In the genomic region with DNA sequence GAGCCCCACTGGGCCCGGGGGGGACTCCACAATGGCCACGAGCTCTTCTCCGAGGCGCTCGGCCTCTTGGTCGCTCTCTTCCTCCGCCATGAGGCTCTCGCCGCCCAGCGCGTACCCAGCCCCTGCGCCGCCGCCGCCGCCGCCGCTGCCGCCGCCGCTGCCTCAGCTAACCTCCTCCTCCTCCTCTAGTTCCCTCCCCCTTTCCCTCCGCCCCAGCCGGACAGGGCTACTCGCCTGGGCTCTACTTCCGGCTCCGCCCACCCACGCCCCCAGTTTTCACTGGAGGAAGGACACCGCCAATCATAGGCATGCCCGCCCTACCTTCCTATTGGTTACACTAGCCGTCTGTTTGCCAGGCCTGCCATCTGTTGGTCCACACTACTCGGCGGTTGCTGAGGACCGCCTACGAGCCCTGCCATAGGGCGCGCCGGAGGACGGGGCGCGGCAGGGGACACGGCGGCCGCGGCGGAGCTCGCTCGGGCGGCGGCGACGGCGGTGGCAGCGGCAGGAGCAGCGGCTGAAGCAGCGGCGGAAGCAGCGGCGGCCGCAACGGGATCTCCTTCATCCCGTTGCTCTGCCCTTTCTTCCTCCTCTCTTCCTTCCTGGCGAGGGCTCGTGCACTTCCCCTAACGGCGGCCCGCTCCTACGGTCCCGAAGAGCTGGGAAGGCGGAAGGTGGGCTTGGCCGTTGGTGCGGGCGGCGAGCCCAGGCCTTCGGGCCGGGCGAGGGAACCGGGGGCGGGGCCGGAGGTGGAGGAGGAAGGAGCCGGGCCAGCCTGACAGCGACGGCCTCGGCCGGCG, we compare ENCODE assay signal across 8 mouse cellular contexts. TPM values are rescaled to one million over a fixed set of nuclear protein-coding genes. Genes with fewer than 3 reads are reported as not detected.
DNase-seq lines count a peak whose midpoint lies in the region; ATAC-seq lines count a peak whose summit lies in the region.

A gene (minus strand): TSS at position 90 of the 800 bp plus-strand sequence.
A gene (plus strand): TSS at position 434 of the 800 bp plus-strand sequence.

- H3K4me3 ChIP-seq in hindbrain, embryonic 15.5 days: peak within 1 kb of the TSS; percentile 68

- H3K27me3 ChIP-seq in hindbrain, embryonic 15.5 days: no peaks in the 10 kb centered on the region

- peaks cover 30% of the 10 kb centered on the region for H3K4me1 ChIP-seq in hindbrain, embryonic 15.5 days (replicated peaks)

- H3K9me3 ChIP-seq in hindbrain, embryonic 15.5 days: no peaks in the 10 kb centered on the region

- peak; percentile 100 for DNase-seq in T-cell, adult 2 months (ENCODE audit: low spot score)
- peak; percentile 99 to 100 for DNase-seq in cerebellum, postnatal 36 days
- DNase-seq in frontal cortex, postnatal 36 days (ENCODE audit: low spot score in 2 of 2): peak; percentile 100
- DNase-seq in left cerebral cortex, adult 11 months (ENCODE audit: low spot score): peak; percentile 100
- peak; percentile 100 for DNase-seq in lung, postnatal 4 days
- DNase-seq in retina, postnatal 7 days (ENCODE audit: low read depth, low spot score): peak; percentile 99
- DNase-seq in urinary bladder, adult 2 months (ENCODE audit: low spot score): peak; percentile 97

- peaks cover 16% of the 10 kb centered on the region for H3K36me3 ChIP-seq in hindbrain, embryonic 15.5 days

- WGBS in hindbrain, embryonic 15.5 days: under 1% methylated on average over 77 of the region's 85 CpGs

- H3K4me2 ChIP-seq in hindbrain, embryonic 15.5 days: peak within 1 kb of the TSS; percentile 88

- H3K9ac ChIP-seq in hindbrain, embryonic 15.5 days: peak within 1 kb of the TSS; percentile 92

- peak; percentile 100 for ATAC-seq in hindbrain, embryonic 15.5 days (ENCODE audit: low FRiP score, low read depth)

- peak within 1 kb of the TSS; percentile 96 for H3K27ac ChIP-seq in hindbrain, embryonic 15.5 days (replicated peaks)

RNA-seq across cellular contexts. Expression of the first gene that starts in this region (rescaled TPM):
- 5.1 and 6.1 TPM in 2 replicates for polyA plus RNA-seq in hindbrain, embryonic 15.5 days (2015; fragmentation: Nextera tagmentation; extraction: Ambion mirVana)
- polyA plus RNA-seq in urinary bladder, adult 2 months (2012; rRNA removed): 8.4 and 8.5 TPM in 2 replicates

RNA-seq across cellular contexts. Expression of the second gene that starts in this region (rescaled TPM):
- 65.1 and 67.0 TPM in 2 replicates for polyA plus RNA-seq in hindbrain, embryonic 15.5 days (2015; fragmentation: Nextera tagmentation; extraction: Ambion mirVana)
- 46.5 and 51.7 TPM in 2 replicates for polyA plus RNA-seq in urinary bladder, adult 2 months (2012; rRNA removed)

Comparison
In these comparisons a context has a peak if more than half of its experiments do, and no peak if none do; other contexts are left out.
1. Peak in every context shown above with its lines: DNase-seq, ATAC-seq, H3K4me3 ChIP-seq and H3K27ac ChIP-seq.